Mouse (Mus musculus) kidney, embryonic 14.5 days (tissue): ENCODE measurements around the gene Gfral. TPM values are rescaled to one million over a fixed set of nuclear protein-coding genes. Genes with fewer than 3 reads are reported as not detected.
"Not testable (repeated sequence)": the region's sequence is repeated elsewhere in the genome, so short reads cannot be mapped to it uniquely, and the experiment has no call there.

Experiments
- ATAC-seq: fragments of 200-750 bp; cut with Nextera tagmentation; 2 replicates; pipeline ENCODE4 v1.8.0; 2017; ENCODE audit warnings: moderate number of reproducible peaks, mild to moderate bottlenecking, moderate TSS enrichment, moderate library complexity; ENCODE audit not compliant: low FRiP score, low TSS enrichment
- H3K27ac ChIP-seq: fragments of 300-500 bp; sonication (generic); 2 replicates; pipeline ENCODE4 v1.5.1; 2014; ENCODE audit warnings: low read depth, mild to moderate bottlenecking, low read length, moderate library complexity, mixed read lengths
- H3K27me3 ChIP-seq: fragments of 300-500 bp; sonication (generic); 2 replicates; pipeline ENCODE4 v1.6.1; 2014; ENCODE audit warnings: mild to moderate bottlenecking, low read length; ENCODE audit not compliant: control insufficient read depth, insufficient read depth
- H3K36me3 ChIP-seq: fragments of 300-500 bp; sonication (generic); 2 replicates; pipeline ENCODE4 v1.6.1; 2014; ENCODE audit warnings: low read length, mixed read lengths; ENCODE audit not compliant: control insufficient read depth, insufficient read depth
- H3K4me1 ChIP-seq: fragments of 300-500 bp; sonication (generic); 2 replicates; pipeline ENCODE4 v1.6.1; 2014; ENCODE audit warnings: low read length, mixed read lengths; ENCODE audit not compliant: control insufficient read depth, insufficient read depth
- H3K4me2 ChIP-seq: fragments of 300-500 bp; sonication (generic); replicated peaks from 2 replicates; pipeline ENCODE4 v1.6.1; 2014; ENCODE audit warnings: low read depth, mild to moderate bottlenecking, low read length
- H3K4me3 ChIP-seq: fragments of 300-500 bp; sonication (generic); 2 replicates; pipeline ENCODE4 v1.5.1; 2014; ENCODE audit warnings: mild to moderate bottlenecking, low read length
- H3K9ac ChIP-seq: fragments of 300-500 bp; sonication (generic); 2 replicates; pipeline ENCODE4 v1.6.1; 2014; ENCODE audit warnings: low read depth, mild to moderate bottlenecking, low read length, moderate library complexity
- H3K9me3 ChIP-seq: fragments of 300-500 bp; sonication (generic); 2 replicates; pipeline ENCODE4 v1.6.1; 2016; ENCODE audit warnings: low read length; ENCODE audit not compliant: control insufficient read depth
- WGBS: fragments of 180-500 bp; shearing (Covaris S2); extraction: QIAGEN DNeasy Blood & Tissue Kit; methylation state at CpG from one replicate; pipeline ENCODE4 v1.1.7; 2014; 5-methylcytosine and 5-hydroxymethylcytosine counted together
- polyA plus RNA-seq: library from polyadenylated mRNA; unstranded; fragments of >200 nt; fragmentation: Nextera tagmentation; extraction: Ambion mirVana; gene quantifications from 2 replicates; pipeline ENCODE4 v1.2.1, GENCODE M21; 2014

Gfral gene
- polyA plus RNA-seq, 1 experiment from 2014 or later = not detected

GRCm38 (mm10) chr9:76145593-76145992 is 67.9 kb downstream of the Gfral start:
- Histone ChIP-seq H3K9ac (no peak overlapping the region), H3K36me3 (no peaks in the 10 kb centered on the region), H3K27me3 (no peaks in the 10 kb centered on the region), H3K27ac (no peak overlapping the region), H3K9me3 (no peaks in the 10 kb centered on the region), H3K4me2 (no peak overlapping the region), H3K4me1 (no peaks in the 10 kb centered on the region), H3K4me3 (no peak overlapping the region)
- 75% methylated on average over 3 of the region's 3 CpGs for WGBS
- no peak for ATAC-seq

- Histone ChIP-seq H3K36me3 (no peaks in the 10 kb centered on the region), H3K4me2 (no peak overlapping the region), H3K4me3 (no peak overlapping the region), H3K27ac (no peak overlapping the region), H3K9ac (no peak overlapping the region), H3K27me3 (no peaks in the 10 kb centered on the region), H3K4me1 (no peaks in the 10 kb centered on the region), H3K9me3 (no peaks in the 10 kb centered on the region)
- WGBS = 88% methylated on average over 3 of the region's 3 CpGs
- no peak for ATAC-seq
Observed at GRCm38 (mm10) chr9:76138378-76139109, 74.9 kb downstream of the Gfral start.

GRCm38 (mm10) chr9:76134042-76134441 is 79.4 kb downstream of the Gfral start:
- H3K9me3 ChIP-seq = no peaks in the 10 kb centered on the region
- H3K27ac ChIP-seq = no peak overlapping the region
- no peak overlapping the region for H3K9ac ChIP-seq
- no peak for ATAC-seq
- H3K4me1 ChIP-seq = no peaks in the 10 kb centered on the region
- no peak overlapping the region for H3K4me2 ChIP-seq
- no peaks in the 10 kb centered on the region for H3K36me3 ChIP-seq
- H3K27me3 ChIP-seq = no peaks in the 10 kb centered on the region
- WGBS = 74% methylated on average over 6 of the region's 6 CpGs
- H3K4me3 ChIP-seq = no peak overlapping the region

GRCm38 (mm10) chr9:76129353-76129752 is 84.1 kb downstream of the Gfral start:
- Histone ChIP-seq H3K4me3 (no peak overlapping the region), H3K36me3 (no peaks in the 10 kb centered on the region), H3K9ac (no peak overlapping the region), H3K27ac (no peak overlapping the region), H3K27me3 (no peaks in the 10 kb centered on the region), H3K4me1 (no peaks in the 10 kb centered on the region), H3K4me2 (no peak overlapping the region), H3K9me3 (no peaks in the 10 kb centered on the region)
- WGBS = 73% methylated on average over 1 of the region's 1 CpGs
- ATAC-seq = no peak

GRCm38 (mm10) chr9:76124249-76124648 is 89.2 kb downstream of the Gfral start:
- Histone ChIP-seq H3K4me3 (no peak overlapping the region), H3K36me3 (no peaks in the 10 kb centered on the region), H3K27ac (no peak overlapping the region), H3K4me1 (no peaks in the 10 kb centered on the region), H3K9ac (no peak overlapping the region), H3K27me3 (no peaks in the 10 kb centered on the region), H3K9me3 (no peaks in the 10 kb centered on the region), H3K4me2 (no peak overlapping the region)
- WGBS = 68% methylated on average over 4 of the region's 4 CpGs
- no peak for ATAC-seq

- H3K27ac ChIP-seq, H3K4me1 ChIP-seq, H3K9me3 ChIP-seq, H3K4me2 ChIP-seq, H3K4me3 ChIP-seq, H3K36me3 ChIP-seq, H3K27me3 ChIP-seq, ATAC-seq, H3K9ac ChIP-seq: not testable (repeated sequence)
- WGBS = 2% methylated on average over 2 of the region's 2 CpGs
Observed at GRCm38 (mm10) chr9:76122888-76123287, 90.6 kb downstream of the Gfral start.

Other genes with a start within 250 kb of the Gfral start
- 2.3 and 3.6 TPM in 2 replicates for gene Hmgcll1, start 198.8 kb downstream of the Gfral start, polyA plus RNA-seq
- gene Hcrtr2, start 110.2 kb upstream of the Gfral start, polyA plus RNA-seq = 0.15 and 0.34 TPM in 2 replicates